Mouse (Mus musculus): ENCODE measurements around the gene Tmem251. TPM values are rescaled to one million over a fixed set of nuclear protein-coding genes. Genes with fewer than 3 reads are reported as not detected.

Tmem251 gene
- total RNA-seq, 2 experiments from 2014 or later, result 2.0 to 2.3 TPM

- intact Hi-C loops (cut with DNase I; ENCODE audit: low total_unique reads), result loop anchor here (5.0 kb wide), 1 partner anchor 125 kb away; no protein-coding TSS in a partner anchor
- no peak for DNase-seq
These were observed 36.6 kb upstream of the Tmem251 start for GRCm38 (mm10) chr12:102706833-102707463.

- intact Hi-C loops (cut with DNase I; ENCODE audit: low total_unique reads), result loop anchor here (5.0 kb wide), 1 partner anchor 126 kb away; no protein-coding TSS in a partner anchor
- peak; percentile 36 for DNase-seq
These were observed 35.3 kb upstream of the Tmem251 start for GRCm38 (mm10) chr12:102708220-102708619.

GRCm38 (mm10) chr12:102709896-102710295 lies 33.7 kb upstream of the Tmem251 start:
- intact Hi-C loops (cut with DNase I; ENCODE audit: low total_unique reads), result loop anchor here (5.0 kb wide), 1 partner anchor 128 kb away; no protein-coding TSS in a partner anchor
- DNase-seq, result no peak

- DNase-seq, result no peak
- intact Hi-C loops (cut with DNase I; ENCODE audit: low total_unique reads), result no loop called here
These were observed 32.6 kb upstream of the Tmem251 start for GRCm38 (mm10) chr12:102710851-102711375.

GRCm38 (mm10) chr12:102713153-102713865 lies 30.3 kb upstream of the Tmem251 start:
- intact Hi-C loops (cut with DNase I; ENCODE audit: low total_unique reads), result no loop called here
- DNase-seq, result no peak

- intact Hi-C loops (cut with DNase I; ENCODE audit: low total_unique reads), result no loop called here
- DNase-seq, result no peak
These were observed 29.4 kb upstream of the Tmem251 start for GRCm38 (mm10) chr12:102714116-102714515.

GRCm38 (mm10) chr12:102714654-102715395 lies 28.7 kb upstream of the Tmem251 start:
- DNase-seq, result no peak
- intact Hi-C loops (cut with DNase I; ENCODE audit: low total_unique reads), result loop anchor here (5.0 kb wide), 1 partner anchor 138 kb away; no protein-coding TSS in a partner anchor

GRCm38 (mm10) chr12:102719552-102720315 lies 23.8 kb upstream of the Tmem251 start:
- no peak for DNase-seq
- intact Hi-C loops (cut with DNase I; ENCODE audit: low total_unique reads), result loop anchor here (5.0 kb wide), 1 partner anchor 142 kb away; no protein-coding TSS in a partner anchor

- no peak for DNase-seq
- intact Hi-C loops (cut with DNase I; ENCODE audit: low total_unique reads), result no loop called here
These were observed 21.1 kb upstream of the Tmem251 start for GRCm38 (mm10) chr12:102722451-102722850.

- DNase-seq, result no peak
- intact Hi-C loops (cut with DNase I; ENCODE audit: low total_unique reads), result no loop called here
These were observed 20.6 kb upstream of the Tmem251 start for GRCm38 (mm10) chr12:102722966-102723365.

GRCm38 (mm10) chr12:102723861-102724260 lies 19.7 kb upstream of the Tmem251 start:
- DNase-seq, result no peak
- intact Hi-C loops (cut with DNase I; ENCODE audit: low total_unique reads), result no loop called here

GRCm38 (mm10) chr12:102725146-102725545 lies 18.4 kb upstream of the Tmem251 start:
- intact Hi-C loops (cut with DNase I; ENCODE audit: low total_unique reads), result no loop called here
- no peak for DNase-seq

GRCm38 (mm10) chr12:102725761-102726175 lies 17.8 kb upstream of the Tmem251 start:
- intact Hi-C loops (cut with DNase I; ENCODE audit: low total_unique reads), result no loop called here
- DNase-seq, result no peak

GRCm38 (mm10) chr12:102729855-102730797 lies 13.4 kb upstream of the Tmem251 start:
- DNase-seq, result peak; percentile 36
- intact Hi-C loops (cut with DNase I; ENCODE audit: low total_unique reads), result no loop called here

GRCm38 (mm10) chr12:102730798-102731619 lies 12.6 kb upstream of the Tmem251 start:
- DNase-seq, result no peak
- intact Hi-C loops (cut with DNase I; ENCODE audit: low total_unique reads), result no loop called here

GRCm38 (mm10) chr12:102733381-102733780 lies 10.2 kb upstream of the Tmem251 start:
- peak; percentile 53 for DNase-seq
- intact Hi-C loops (cut with DNase I; ENCODE audit: low total_unique reads), result no loop called here

GRCm38 (mm10) chr12:102739096-102739495 lies 4.5 kb upstream of the Tmem251 start:
- intact Hi-C loops (cut with DNase I; ENCODE audit: low total_unique reads), result no loop called here
- no peak for DNase-seq
